ENCODE assay signal across 17 mouse cellular contexts in the genomic region with DNA sequence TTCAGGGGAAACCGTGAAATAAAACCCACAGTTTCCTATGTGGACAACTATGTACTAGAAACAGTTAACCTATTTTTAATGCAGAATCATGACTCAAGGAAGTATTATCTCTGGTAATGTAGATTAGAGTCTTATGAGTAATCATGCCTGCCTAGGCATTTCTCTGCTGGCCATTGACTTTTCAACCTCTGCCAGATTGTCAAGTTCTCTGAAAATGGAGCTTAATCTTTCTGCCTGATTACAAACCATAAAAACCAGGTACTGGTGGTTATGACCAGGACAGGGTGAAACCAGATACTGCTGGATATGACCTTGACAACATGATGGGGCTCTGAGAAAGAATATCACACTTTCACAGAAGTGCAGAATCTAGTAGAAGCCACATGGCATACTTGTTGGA.
"Had no signal": no experiment of that assay in that cellular context is flagged by ENCODE, and none has a peak within 500 bp of the region (broad histone marks: within the 10 kb centered on the region; RNA-seq: fewer than 3 reads in every experiment).

No protein-coding gene starts in this region.

- H3K36me3 ChIP-seq: lung, embryonic 15.5 days; midbrain, embryonic 13.5 days; midbrain, embryonic 15.5 days; neural tube, embryonic 12.5 days; stomach, embryonic 15.5 days had no signal

- H3K4me2 ChIP-seq: lung, embryonic 15.5 days; midbrain, embryonic 11.5 days; midbrain, embryonic 13.5 days; midbrain, embryonic 15.5 days; neural tube, embryonic 12.5 days; stomach, embryonic 15.5 days had no signal

- H3K4me3 ChIP-seq: lung, embryonic 15.5 days; megakaryocyte, embryonic 14.5 days; midbrain, embryonic 13.5 days; midbrain, embryonic 15.5 days; neural tube, embryonic 12.5 days; stomach, embryonic 15.5 days had no signal

- DNase-seq: lung, adult 2 months; lung, postnatal 14 days; lung, postnatal 36 days; right cerebral cortex, postnatal 14 days; thymus, adult 2 months; thymus, postnatal 25 days; thymus, postnatal 4 days had no signal

- H3K27me3 ChIP-seq: lung, embryonic 15.5 days; megakaryocyte, embryonic 14.5 days; midbrain, embryonic 13.5 days; midbrain, embryonic 15.5 days; neural tube, embryonic 12.5 days; stomach, embryonic 15.5 days had no signal

- H3K9me3 ChIP-seq: lung, embryonic 15.5 days; megakaryocyte, embryonic 14.5 days; midbrain, embryonic 13.5 days; midbrain, embryonic 15.5 days; neural tube, embryonic 12.5 days; stomach, embryonic 15.5 days had no signal

- H3K27ac ChIP-seq: lung, embryonic 15.5 days; macrophage; midbrain, embryonic 13.5 days; midbrain, embryonic 15.5 days; neural tube, embryonic 12.5 days; stomach, embryonic 15.5 days; stomach, postnatal 0 days had no signal

- ATAC-seq: lung, postnatal 0 days; midbrain, embryonic 13.5 days; midbrain, embryonic 15.5 days had no signal

- H3K9ac ChIP-seq: lung, embryonic 15.5 days; midbrain, embryonic 13.5 days; midbrain, embryonic 15.5 days; neural tube, embryonic 12.5 days; stomach, embryonic 15.5 days had no signal

- H3K4me1 ChIP-seq: lung, embryonic 15.5 days; megakaryocyte, embryonic 14.5 days; midbrain, embryonic 13.5 days; midbrain, embryonic 15.5 days; neural tube, embryonic 12.5 days; stomach, embryonic 15.5 days had no signal
